Mouse (Mus musculus) ES-E14 (cell line): Measurements from ENCODE around the gene Hist2h2ac. TPM values are rescaled to one million over a fixed set of nuclear protein-coding genes. Genes with fewer than 3 reads are reported as not detected.

Experiments used
- DNase-seq: peaks from one replicate; pipeline ENCODE4 v3.0.0-alpha.2; 2013; ENCODE audit warnings: low read depth, low spot score
- H3K27ac ChIP-seq: 2 replicates; pipeline ENCODE4 v1.5.1; 2012; ENCODE audit warnings: low read depth, mild to moderate bottlenecking, low read length, moderate library complexity, mixed read lengths; ENCODE audit not compliant: poor library complexity, insufficient read depth, severe bottlenecking
- H3K36me3 ChIP-seq: 2 replicates; pipeline ENCODE4 v1.6.1; 2012; ENCODE audit warnings: mild to moderate bottlenecking, low read length, moderate library complexity, mixed read lengths; ENCODE audit not compliant: control insufficient read depth, poor library complexity, insufficient read depth, severe bottlenecking
- H3K4me1 ChIP-seq, 2 experiments: fragments of 150-350 bp in 1 of 2; sonication (generic) in 1 of 2; 2 replicates each; pipeline ENCODE4 v1.6.1; 2012; ENCODE audit warnings: low read length in 2 of 2, mild to moderate bottlenecking in 1 of 2, mixed read lengths in 1 of 2; ENCODE audit not compliant: control insufficient read depth in 2 of 2, insufficient read depth in 2 of 2, poor library complexity in 1 of 2
- H3K4me3 ChIP-seq, 2 experiments: fragments of 150-350 bp in 1 of 2; sonication (generic) in 1 of 2; 2 replicates each; pipeline ENCODE4 v1.5.1; 2012; ENCODE audit warnings: low read length in 2 of 2, low read depth in 1 of 2, mild to moderate bottlenecking in 1 of 2, mixed read lengths in 1 of 2; ENCODE audit not compliant: insufficient read depth in 1 of 2, poor library complexity in 1 of 2, severe bottlenecking in 1 of 2
- H3K9ac ChIP-seq: 2 replicates; pipeline ENCODE4 v1.6.1; 2012; ENCODE audit warnings: low read depth, mild to moderate bottlenecking, low read length, mixed read lengths; ENCODE audit not compliant: poor library complexity, insufficient read depth, severe bottlenecking
- H3K9me3 ChIP-seq: fragments of 150-350 bp; sonication (generic); 2 replicates; pipeline ENCODE4 v1.6.1; 2012; ENCODE audit warnings: low read depth, mild to moderate bottlenecking, low read length; ENCODE audit not compliant: control insufficient read depth, insufficient read depth
- CHD2 ChIP-seq: IDR thresholded peaks from 2 replicates; pipeline ENCODE4 v1.6.1; 2014; ENCODE audit warnings: mild to moderate bottlenecking, low read depth, low read length, inconsistent platforms
- HCFC1 ChIP-seq: IDR thresholded peaks from 2 replicates; pipeline ENCODE4 v1.6.1; 2012; ENCODE audit warnings: low read length, inconsistent platforms, borderline replicate concordance; ENCODE audit not compliant: insufficient read depth
- MAFK ChIP-seq: IDR thresholded peaks from 2 replicates; pipeline ENCODE4 v1.6.1; 2014; ENCODE audit warnings: mild to moderate bottlenecking, low read depth, low read length, inconsistent platforms; ENCODE audit not compliant: insufficient read depth
- ZC3H11A ChIP-seq: IDR thresholded peaks from 2 replicates; pipeline ENCODE4 v1.6.1; 2012; ENCODE audit warnings: low read depth, mild to moderate bottlenecking, inconsistent platforms, low read length, borderline replicate concordance
- ZNF384 ChIP-seq: IDR thresholded peaks from 2 replicates; pipeline ENCODE4 v1.6.1; 2012; ENCODE audit warnings: low read depth, low read length, inconsistent platforms
- in situ Hi-C, 2 experiments: fragments of 600-800 bp; cut with MboI; formaldehyde crosslinking; loops; one replicate each; pipeline ENCODE4 v1.15.1; 2025; ENCODE audit warnings: low sequenced_read_pairs in 2 of 2, inconsistent platforms in 1 of 2; ENCODE audit not compliant: unreplicated experiment in 2 of 2
- total RNA-seq: library from RNA; depleted of rRNA; stranded (reverse); fragments of 300-350 nt; gene quantifications from 2 replicates; pipeline ENCODE4 v1.2.3, GENCODE M21; 2012; rRNA removed

Hist2h2ac gene
- total RNA-seq, 1 experiment: 687 TPM

DNA sequence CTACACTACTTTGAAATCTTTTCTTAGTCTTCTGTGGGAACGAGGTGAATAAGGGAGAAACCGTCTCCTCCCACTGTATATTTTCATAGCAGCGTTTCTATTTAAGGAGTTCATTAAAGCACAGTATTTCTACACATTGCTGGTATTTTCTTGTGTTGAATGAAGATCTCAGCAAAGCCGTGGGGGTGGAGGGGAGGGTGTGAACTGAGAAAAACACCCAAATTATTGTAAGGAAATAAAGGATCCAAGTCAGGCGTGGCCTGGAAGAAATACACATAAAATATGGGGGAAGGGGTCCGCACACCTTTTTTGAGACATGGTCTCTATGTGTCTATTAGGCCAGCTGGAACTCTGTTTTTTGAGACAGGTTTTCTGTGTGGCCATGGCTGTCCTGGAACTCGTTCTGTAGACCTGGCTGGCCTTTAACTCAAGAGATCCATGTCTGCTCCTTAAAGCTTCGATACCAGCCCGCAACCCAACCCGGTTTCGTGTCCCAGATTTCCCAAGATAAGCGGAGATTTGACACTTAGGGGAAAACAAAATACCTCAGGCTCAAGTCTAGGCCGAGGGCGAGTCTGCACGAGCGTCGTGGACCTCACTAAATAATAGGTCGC lies 49.0 kb downstream of the Hist2h2ac start:
- in situ Hi-C loops: no loop called here
- peaks cover 5 to 14% of the 10 kb centered on the region in 2 experiments; a peak in 3 of 4 replicates for H3K4me1 ChIP-seq

GRCm38 (mm10) chr3:96170976-96171545 lies 49.6 kb downstream of the Hist2h2ac start:
- Histone ChIP-seq H3K36me3 (peaks cover 22% of the 10 kb centered on the region), H3K9me3 (no peaks in the 10 kb centered on the region), H3K4me3 (peak overlapping the region; percentile 97 to 98), H3K27ac (peak overlapping the region; percentile 23; the same call in 1 of the 2 replicates), H3K4me1 (peaks cover 5 to 14% of the 10 kb centered on the region in 2 experiments; a peak in 3 of 4 replicates), H3K9ac (peak overlapping the region; percentile 94)
- TF ChIP-seq HCFC1 (no peak), MAFK (no peak), ZNF384 (no peak), CHD2 (no peak), ZC3H11A (no peak)
- no peak for DNase-seq
- in situ Hi-C loops: no loop called here

More for the DNA sequence above, 49.0 kb downstream of the Hist2h2ac start:
- Histone ChIP-seq H3K36me3 (peaks cover 28% of the 10 kb centered on the region), H3K4me3 (peak overlapping the region; percentile 97 to 98), H3K27ac (peak overlapping the region; percentile 86), H3K9me3 (no peaks in the 10 kb centered on the region), H3K9ac (peak overlapping the region; percentile 94)
- no peak for DNase-seq
- no peak for TF ChIP-seq HCFC1
- TF ChIP-seq ZNF384: no peak
- no peak for TF ChIP-seq ZC3H11A
- no peak for TF ChIP-seq MAFK
- no peak for TF ChIP-seq CHD2

Other genes with a start within 250 kb of the Hist2h2ac start
- 12.0 and 19.6 TPM in 2 replicates for gene Plekho1, start 224.9 kb downstream of the Hist2h2ac start, total RNA-seq
- gene Vps45, start 162.4 kb downstream of the Hist2h2ac start, total RNA-seq: 9.9 and 11.9 TPM in 2 replicates
- 17.6 and 23.2 TPM in 2 replicates for gene Otud7b, start 116.4 kb downstream of the Hist2h2ac start, total RNA-seq
- gene Mtmr11, start 58.9 kb downstream of the Hist2h2ac start, total RNA-seq: 3.5 and 4.0 TPM in 2 replicates
- 64.1 and 91.1 TPM in 2 replicates for gene Sf3b4, start 48.5 kb downstream of the Hist2h2ac start, total RNA-seq
- gene Sv2a, start 39.7 kb downstream of the Hist2h2ac start, total RNA-seq: 7.2 and 8.2 TPM in 2 replicates
- 70.8 and 76.4 TPM in 2 replicates for gene Bola1, start 1.2 kb downstream of the Hist2h2ac start, total RNA-seq
- gene Hist2h2ab, start 1.0 kb downstream of the Hist2h2ac start, total RNA-seq: 54.2 and 70.0 TPM in 2 replicates
- 0.80 and 1.0 TPM in 2 replicates for gene Hist2h2be, start 239 bp upstream of the Hist2h2ac start, total RNA-seq
- gene Hist2h3c2, start 18.2 kb upstream of the Hist2h2ac start, total RNA-seq: 398 and 546 TPM in 2 replicates
- gene Hist2h2aa2, start 19.4 kb upstream of the Hist2h2ac start, total RNA-seq: 2,531 and 3,588 TPM in 2 replicates
- 2,311 and 3,075 TPM in 2 replicates for gene Hist2h2aa1, start 24.6 kb upstream of the Hist2h2ac start, total RNA-seq
- not detected in 2 replicates for gene Hist2h3c1, start 25.8 kb upstream of the Hist2h2ac start, total RNA-seq
- gene Hist2h4, start 42.4 kb upstream of the Hist2h2ac start, total RNA-seq: 46.0 TPM in 2 replicates
- 806 and 880 TPM in 2 replicates for gene Hist2h3b, start 47.8 kb upstream of the Hist2h2ac start, total RNA-seq
- gene Hist2h2bb, start 48.9 kb upstream of the Hist2h2ac start, total RNA-seq: 1,985 and 2,453 TPM in 2 replicates
- gene Fcgr1, start 73.1 kb upstream of the Hist2h2ac start, total RNA-seq: not detected in 2 replicates
- not detected in 2 replicates for gene BC107364, start 231.4 kb upstream of the Hist2h2ac start, total RNA-seq